Mouse (Mus musculus) heart, postnatal 0 days (tissue): ENCODE measurements around the gene Duox1. TPM values are rescaled to one million over a fixed set of nuclear protein-coding genes. Genes with fewer than 3 reads are reported as not detected.

Source experiments
- ATAC-seq: fragments of 200-750 bp; cut with Nextera tagmentation; 2 replicates; pipeline ENCODE4 v1.8.0; 2017; ENCODE audit warnings: low read depth, moderate number of reproducible peaks, moderate library complexity; ENCODE audit not compliant: insufficient read depth
- DNase-seq: peaks from one replicate; pipeline ENCODE4 v3.0.0-alpha.2; 2016; ENCODE audit warnings: low spot score
- H3K27ac ChIP-seq: fragments of 300-500 bp; sonication (generic); 2 replicates; pipeline ENCODE4 v1.5.1; 2014; ENCODE audit warnings: low read depth, mild to moderate bottlenecking
- H3K27me3 ChIP-seq: fragments of 300-500 bp; sonication (generic); 2 replicates; pipeline ENCODE4 v1.6.1; 2014; ENCODE audit warnings: low read length, mixed read lengths; ENCODE audit not compliant: control insufficient read depth, insufficient read depth
- H3K36me3 ChIP-seq: fragments of 300-500 bp; sonication (generic); replicated peaks from 2 replicates; pipeline ENCODE4 v1.6.1; 2014; ENCODE audit warnings: low read length, mixed read lengths; ENCODE audit not compliant: control insufficient read depth, insufficient read depth
- H3K4me1 ChIP-seq: fragments of 300-500 bp; sonication (generic); 2 replicates; pipeline ENCODE4 v1.6.1; 2014; ENCODE audit warnings: antibody characterized with exemption; ENCODE audit not compliant: control insufficient read depth, insufficient read depth
- H3K4me2 ChIP-seq: fragments of 300-500 bp; sonication (generic); 2 replicates; pipeline ENCODE4 v1.6.1; 2014; ENCODE audit warnings: low read depth, mild to moderate bottlenecking, low read length, moderate library complexity
- H3K4me3 ChIP-seq: fragments of 300-500 bp; sonication (generic); 2 replicates; pipeline ENCODE4 v1.5.1; 2014; ENCODE audit warnings: low read depth, low read length
- H3K9ac ChIP-seq: fragments of 300-500 bp; sonication (generic); replicated peaks from 2 replicates; pipeline ENCODE4 v1.6.1; 2014; ENCODE audit warnings: low read depth, low read length, mixed read lengths
- H3K9me3 ChIP-seq: fragments of 300-500 bp; sonication (generic); replicated peaks from 2 replicates; pipeline ENCODE4 v1.6.1; 2016; ENCODE audit warnings: low read length; ENCODE audit not compliant: control insufficient read depth
- CTCF ChIP-seq: IDR thresholded peaks from 2 replicates; pipeline ENCODE4 v1.5.1; 2016; ENCODE audit warnings: antibody characterized with exemption, control low read depth, low read depth
- EP300 ChIP-seq: IDR thresholded peaks from 2 replicates; pipeline ENCODE4 v1.6.1; 2016; ENCODE audit warnings: antibody characterized with exemption, low read depth
- WGBS: fragments of 180-500 bp; shearing (Covaris S2); extraction: QIAGEN DNeasy Blood & Tissue Kit; methylation state at CpG from one replicate; pipeline ENCODE4 v1.1.7; 2014; 5-methylcytosine and 5-hydroxymethylcytosine counted together
- polyA plus RNA-seq: library from polyadenylated mRNA; unstranded; fragments of >200 nt; fragmentation: Nextera tagmentation; extraction: Ambion mirVana; gene quantifications from 2 replicates; pipeline ENCODE4 v1.2.1, GENCODE M21; 2015
- total RNA-seq: library from RNA; depleted of rRNA; stranded (reverse); fragments of >200 nt; gene quantifications from 2 replicates; pipeline ENCODE4 v1.2.3, GENCODE M21; 2014; ENCODE audit warnings: low replicate concordance; rRNA removed

The Duox1 gene
- not detected in 2 replicates for total RNA-seq
- polyA plus RNA-seq, result not detected in 2 replicates

DNA sequence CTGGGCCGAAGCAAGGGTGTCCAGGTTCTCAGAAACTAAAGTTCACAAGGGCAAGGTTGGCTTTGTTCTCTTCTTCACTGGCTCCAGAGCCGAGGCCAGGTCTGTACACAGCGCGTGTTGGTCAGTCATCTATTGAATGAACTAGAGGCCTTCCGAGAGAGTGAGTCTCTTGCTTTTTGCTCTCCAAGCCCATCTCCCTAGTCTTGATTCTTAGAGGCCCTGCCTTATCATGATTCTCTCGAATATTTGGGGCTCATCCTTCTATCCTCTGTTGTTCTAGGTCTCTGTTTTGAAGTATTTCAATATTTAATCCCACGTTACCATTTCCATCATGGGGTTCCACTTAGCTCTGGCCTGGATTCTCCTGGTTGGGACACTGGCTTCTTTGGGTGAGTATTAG is at the start of gene Duox1:
Duox1 (plus strand) TSS at position 301 of the 400 bp plus-strand sequence.
- Histone ChIP-seq H3K4me2 (no peak within 1 kb of the TSS), H3K9ac (no peak within 1 kb of the TSS), H3K27me3 (peaks cover 63% of the 10 kb centered on the region), H3K27ac (no peak within 1 kb of the TSS), H3K4me3 (no peak within 1 kb of the TSS), H3K9me3 (no peaks in the 10 kb centered on the region), H3K36me3 (no peaks in the 10 kb centered on the region), H3K4me1 (peaks cover 7% of the 10 kb centered on the region)
- WGBS, result 82% methylated on average over 7 of the region's 7 CpGs
- ATAC-seq (no peak), DNase-seq (no peak)
- TF ChIP-seq EP300 (no peak), CTCF (no peak)

DNA sequence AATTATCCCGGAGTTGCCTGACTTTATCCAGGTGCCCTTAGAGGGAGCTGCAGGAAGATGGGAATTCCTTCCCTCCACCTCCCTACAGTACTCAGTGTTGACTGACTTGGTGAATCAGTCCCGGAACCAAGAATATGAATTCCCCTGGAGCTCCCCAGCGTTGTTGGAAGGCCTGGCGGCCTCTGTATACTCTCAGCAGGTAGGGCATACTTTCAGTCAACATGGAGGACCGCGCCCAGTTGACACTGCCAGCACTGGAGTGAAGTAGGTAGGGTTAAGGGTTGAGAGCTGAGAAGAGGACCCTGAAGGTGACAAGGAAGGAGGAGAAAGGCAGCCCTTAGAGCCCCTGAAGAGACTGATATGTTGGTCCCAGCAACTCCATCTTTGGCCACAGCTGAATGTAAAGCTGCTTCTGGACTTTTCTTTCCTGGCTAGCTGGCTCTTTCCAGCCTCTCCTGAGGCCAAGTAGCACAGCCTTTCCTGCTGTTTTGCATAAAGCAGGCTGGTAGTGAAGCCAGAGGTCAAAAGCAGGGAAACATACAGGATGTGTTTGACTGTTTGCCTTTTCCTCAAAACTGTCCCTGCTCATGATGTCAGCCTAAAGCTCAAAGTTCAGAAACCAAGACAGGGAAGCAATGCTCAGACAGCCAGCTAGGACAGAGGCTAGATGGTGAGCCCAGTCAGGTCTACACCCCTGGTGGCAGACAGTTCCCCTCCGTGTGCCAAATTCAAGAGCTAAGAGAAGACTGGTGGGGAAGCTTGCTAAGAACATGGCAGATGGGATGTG is 48.9 kb upstream of the Duox1 start:
- Histone ChIP-seq H3K27me3 (no peaks in the 10 kb centered on the region), H3K36me3 (peaks cover 9% of the 10 kb centered on the region), H3K9me3 (no peaks in the 10 kb centered on the region), H3K4me2 (no peak overlapping the region), H3K4me3 (no peak overlapping the region), H3K4me1 (no peaks in the 10 kb centered on the region), H3K9ac (no peak overlapping the region), H3K27ac (no peak overlapping the region)
- DNase-seq, result no peak
- no peak for TF ChIP-seq CTCF
- no peak for TF ChIP-seq EP300
- 84% methylated on average over 7 of the region's 7 CpGs for WGBS
- no peak for ATAC-seq

DNA sequence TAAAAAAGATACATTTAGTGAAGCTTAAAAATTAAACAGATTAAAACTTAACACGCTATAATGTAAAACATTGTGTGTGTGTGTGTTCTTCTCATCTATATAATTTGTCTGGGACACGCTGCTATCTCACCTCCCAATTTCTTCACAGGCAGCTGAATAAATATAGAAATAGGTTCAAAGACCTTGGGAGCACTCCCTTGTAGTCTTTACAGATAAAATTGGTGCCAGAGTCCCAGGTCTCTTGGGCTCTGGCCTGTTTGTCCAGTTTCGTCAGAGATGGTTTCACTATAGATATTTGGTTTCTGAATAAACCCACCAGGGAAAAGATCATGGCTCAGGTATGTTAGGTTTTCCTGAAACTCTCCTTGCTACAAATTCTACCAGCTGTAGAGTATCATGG is 36.7 kb upstream of the Duox1 start:
- WGBS, result 71% methylated on average over 3 of the region's 3 CpGs
- H3K9me3 ChIP-seq, result no peaks in the 10 kb centered on the region
- ATAC-seq (no peak), DNase-seq (no peak)
- no peak overlapping the region for H3K4me2 ChIP-seq
- H3K36me3 ChIP-seq, result no peaks in the 10 kb centered on the region
- H3K9ac ChIP-seq, result no peak overlapping the region
- H3K27ac ChIP-seq, result no peak overlapping the region
- no peak overlapping the region for H3K4me3 ChIP-seq
- no peaks in the 10 kb centered on the region for H3K4me1 ChIP-seq
- no peaks in the 10 kb centered on the region for H3K27me3 ChIP-seq
- TF ChIP-seq CTCF, result no peak

DNA sequence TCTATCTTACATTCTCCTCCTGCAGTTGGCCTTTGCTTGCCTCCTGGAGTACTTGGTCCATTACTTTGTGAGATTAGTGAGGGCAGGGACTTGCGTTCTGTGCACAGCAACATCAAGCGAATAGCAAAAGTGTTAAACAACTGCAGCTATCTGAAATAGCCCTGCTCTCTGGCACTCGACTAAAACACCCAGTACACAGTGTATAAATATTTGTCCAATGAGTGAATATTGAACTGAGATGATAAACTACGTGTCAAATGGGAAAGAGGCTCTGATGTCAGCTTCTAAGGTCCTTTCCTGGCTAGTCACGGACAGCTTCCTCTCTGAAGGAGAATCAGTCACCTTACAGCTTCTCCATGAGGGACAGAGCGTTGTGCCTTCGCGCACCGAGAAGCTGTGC is 31.4 kb upstream of the Duox1 start:
- Histone ChIP-seq H3K27me3 (no peaks in the 10 kb centered on the region), H3K9me3 (no peaks in the 10 kb centered on the region), H3K4me2 (no peak overlapping the region), H3K36me3 (no peaks in the 10 kb centered on the region), H3K4me1 (no peaks in the 10 kb centered on the region; the same call in 1 of the 2 replicates), H3K9ac (no peak overlapping the region), H3K27ac (no peak overlapping the region), H3K4me3 (no peak overlapping the region)
- 70% methylated on average over 9 of the region's 9 CpGs for WGBS
- DNase-seq (no peak), ATAC-seq (no peak)
- TF ChIP-seq EP300 (no peak), CTCF (no peak)

DNA sequence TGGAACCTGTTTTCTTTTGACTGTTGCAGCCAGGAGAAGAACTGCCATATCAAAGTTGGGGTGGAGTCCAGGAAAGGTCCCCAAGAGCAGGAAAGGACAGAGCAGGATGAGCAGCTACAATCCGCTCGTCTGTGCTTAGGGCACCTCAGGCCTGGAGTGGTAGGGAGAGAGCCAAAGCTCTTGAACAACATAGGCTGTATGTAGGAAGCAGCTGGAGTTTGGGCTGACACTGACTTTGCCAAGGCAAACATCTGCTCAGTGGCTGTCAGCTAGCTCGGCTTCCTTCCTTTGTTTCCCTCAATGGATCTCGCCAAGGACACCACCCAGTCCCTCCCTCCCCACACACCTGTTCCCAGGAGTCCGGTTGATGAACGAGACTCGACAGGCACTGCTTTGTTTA is 29.3 kb upstream of the Duox1 start:
- WGBS, result 43% methylated on average over 7 of the region's 7 CpGs
- no peak overlapping the region for H3K4me3 ChIP-seq
- H3K4me2 ChIP-seq, result no peak overlapping the region
- H3K27ac ChIP-seq, result no peak overlapping the region
- DNase-seq (peak; percentile 58), ATAC-seq (peak; percentile 67)
- H3K27me3 ChIP-seq, result 0 out of 2 replicates have a peak, but pooled peaks cover 5% of the 10 kb centered on the region
- no peaks in the 10 kb centered on the region for H3K36me3 ChIP-seq
- no peaks in the 10 kb centered on the region for H3K9me3 ChIP-seq
- H3K4me1 ChIP-seq, result no peaks in the 10 kb centered on the region; the same call in 1 of the 2 replicates
- no peak overlapping the region for H3K9ac ChIP-seq
- TF ChIP-seq CTCF, result no peak
- TF ChIP-seq EP300, result no peak
